Mouse (Mus musculus) CH12.LX (cell line): ENCODE data around the gene Atg16l1. TPM values are rescaled to one million over a fixed set of nuclear protein-coding genes. Genes with fewer than 3 reads are reported as not detected.

Experiments used
- DNase-seq: peaks from one replicate; pipeline ENCODE4 v3.0.0-alpha.2; 2013; ENCODE audit errors: extremely low read depth
- H3K27ac ChIP-seq: 2 replicates; pipeline ENCODE4 v1.5.1; 2012; ENCODE audit warnings: low read depth, mild to moderate bottlenecking, control low read depth, moderate library complexity; ENCODE audit not compliant: insufficient read depth
- H3K27me3 ChIP-seq: replicated peaks from 2 replicates; pipeline ENCODE3; 2012; ENCODE audit warnings: inconsistent platforms
- H3K36me3 ChIP-seq, 2 experiments: replicated peaks in 1 of 2; 2 replicates each; pipeline versions ENCODE3 to v1.6.1; 2012; ENCODE audit warnings: inconsistent platforms in 1 of 2, low read length in 1 of 2, mild to moderate bottlenecking in 1 of 2, mixed read lengths in 1 of 2, moderate library complexity in 1 of 2; ENCODE audit not compliant: control insufficient read depth in 1 of 2, insufficient read depth in 1 of 2
- H3K4me1 ChIP-seq, 2 experiments: 2 replicates each; pipeline ENCODE4 v1.6.1; 2012; ENCODE audit warnings: inconsistent platforms in 1 of 2, moderate library complexity in 1 of 2; ENCODE audit not compliant: insufficient read depth in 2 of 2, control insufficient read depth in 1 of 2
- H3K4me2 ChIP-seq: 2 replicates; pipeline ENCODE4 v1.6.1; 2012; ENCODE audit warnings: low read depth, mild to moderate bottlenecking, control low read depth; ENCODE audit not compliant: poor library complexity, insufficient read depth, severe bottlenecking
- H3K4me3 ChIP-seq, 3 experiments: fragments of 150-350 bp in 1 of 3; sonication (generic) in 1 of 3; replicated peaks in 1 of 3; 2 replicates each; pipeline versions ENCODE3 to v1.5.1; 2011 to 2012; ENCODE audit warnings: low read depth in 2 of 3, low read length in 2 of 3, mild to moderate bottlenecking in 2 of 3, moderate library complexity in 2 of 3, control low read depth in 1 of 3, improper control_type of control experiment in 1 of 3, inconsistent platforms in 1 of 3, mixed read lengths in 1 of 3; ENCODE audit not compliant: poor library complexity in 1 of 3
- H3K79me2 ChIP-seq: replicated peaks from 2 replicates; pipeline ENCODE4 v1.6.1; 2012; ENCODE audit warnings: mild to moderate bottlenecking, moderate library complexity; ENCODE audit not compliant: control insufficient read depth, poor library complexity, insufficient read depth, severe bottlenecking; ENCODE audit errors: extremely low read depth
- H3K9ac ChIP-seq: 2 replicates; pipeline ENCODE4 v1.6.1; 2012; ENCODE audit warnings: low read depth, mild to moderate bottlenecking, control low read depth, moderate library complexity; ENCODE audit not compliant: insufficient read depth
- H3K9me3 ChIP-seq: replicated peaks from 2 replicates; pipeline ENCODE3; 2012; ENCODE audit warnings: low read length, inconsistent platforms, mixed read lengths
- BHLHE40 ChIP-seq: IDR thresholded peaks from 2 replicates; pipeline ENCODE4 v1.6.1; 2011; ENCODE audit warnings: mild to moderate bottlenecking, low read depth, low read length, improper control_type of control experiment
- CHD2 ChIP-seq: IDR thresholded peaks from 2 replicates; pipeline ENCODE4 v1.6.1; 2011; ENCODE audit warnings: low read length, improper control_type of control experiment
- EP300 ChIP-seq: IDR thresholded peaks from 2 replicates; pipeline ENCODE4 v1.6.1; 2011; ENCODE audit warnings: low read length, improper control_type of control experiment
- ETS1 ChIP-seq: conservative IDR thresholded peaks from 2 replicates; pipeline ENCODE4 v1.6.1; 2012; ENCODE audit warnings: low read depth, mild to moderate bottlenecking, inconsistent platforms, low read length, improper control_type of control experiment, moderate library complexity
- GABPA ChIP-seq: IDR thresholded peaks from 2 replicates; pipeline ENCODE4 v1.6.1; 2012; ENCODE audit warnings: low read depth, low read length, improper control_type of control experiment, inconsistent platforms; ENCODE audit not compliant: insufficient replicate concordance
- HCFC1 ChIP-seq: IDR thresholded peaks from 2 replicates; pipeline ENCODE4 v1.6.1; 2012; ENCODE audit warnings: low read depth, mild to moderate bottlenecking, inconsistent platforms, low read length, improper control_type of control experiment
- MAFK ChIP-seq: IDR thresholded peaks from 2 replicates; pipeline ENCODE4 v1.6.1; 2011; ENCODE audit warnings: low read length, improper control_type of control experiment; ENCODE audit not compliant: insufficient replicate concordance
- MAX ChIP-seq: IDR thresholded peaks from 2 replicates; pipeline ENCODE4 v1.6.1; 2011; ENCODE audit warnings: low read length, improper control_type of control experiment
- MAZ ChIP-seq: IDR thresholded peaks from 2 replicates; pipeline ENCODE4 v1.6.1; 2012; ENCODE audit warnings: low read depth, mild to moderate bottlenecking, inconsistent platforms, low read length, improper control_type of control experiment, moderate library complexity
- MEF2A ChIP-seq: IDR thresholded peaks from 2 replicates; pipeline ENCODE4 v1.6.1; 2014; ENCODE audit warnings: low read depth, mild to moderate bottlenecking, inconsistent platforms, low read length, improper control_type of control experiment, borderline replicate concordance
- MXI1 ChIP-seq: IDR thresholded peaks from 2 replicates; pipeline ENCODE4 v1.6.1; 2011; ENCODE audit warnings: mild to moderate bottlenecking, low read depth, low read length, improper control_type of control experiment
- POLR2AphosphoS2 ChIP-seq: IDR thresholded peaks from 2 replicates; pipeline ENCODE4 v1.6.1; 2011; ENCODE audit warnings: low read depth, low read length, improper control_type of control experiment
- USF1 ChIP-seq: IDR thresholded peaks from 2 replicates; pipeline ENCODE4 v1.6.1; 2014; ENCODE audit warnings: low read depth, mild to moderate bottlenecking, inconsistent platforms, low read length, improper control_type of control experiment
- USF2 ChIP-seq: conservative IDR thresholded peaks from 2 replicates; pipeline ENCODE4 v1.6.1; 2011; ENCODE audit warnings: low read depth, low read length, improper control_type of control experiment
- ZC3H11A ChIP-seq: IDR thresholded peaks from 2 replicates; pipeline ENCODE4 v1.6.1; 2012; ENCODE audit warnings: low read depth, mild to moderate bottlenecking, inconsistent platforms, low read length, improper control_type of control experiment
- dilution Hi-C: fragments of 300-500 bp; cut with MboI; formaldehyde crosslinking; loops from 2 replicates; pipeline ENCODE4 v1.14.3; 2020; ENCODE audit warnings: low sequenced_read_pairs; ENCODE audit not compliant: extremely low pct_unique_long_range_greater_than_20kb, extremely low pct_ligation_motif_present
- in situ Hi-C: fragments of 300-500 bp; cut with MboI; formaldehyde crosslinking; loops from 3 replicates; pipeline ENCODE4 v1.14.3; 2019; ENCODE audit warnings: low sequenced_read_pairs, low pct_ligation_motif_present, low pct_unique_long_range_greater_than_20kb, mixed read lengths
- polyA plus RNA-seq: library from polyadenylated mRNA; unstranded; fragments of >175 nt; gene quantifications from 2 replicates; pipeline ENCODE4 v1.2.1, GENCODE M21; 2012; ENCODE audit warnings: low read depth; ENCODE audit not compliant: insufficient read length
- total RNA-seq, 2 experiments: library from RNA; depleted of rRNA; stranded (reverse); fragments of 300-350 nt in 1 of 2; fragments of >200 nt in 1 of 2; gene quantifications; 2 replicates each; pipeline ENCODE4 v1.2.3; 2012 to 2014

Gene Atg16l1
- total and polyA plus RNA-seq, 3 experiments: 19.9 to 21.6 (median 19.9) TPM

DNA sequence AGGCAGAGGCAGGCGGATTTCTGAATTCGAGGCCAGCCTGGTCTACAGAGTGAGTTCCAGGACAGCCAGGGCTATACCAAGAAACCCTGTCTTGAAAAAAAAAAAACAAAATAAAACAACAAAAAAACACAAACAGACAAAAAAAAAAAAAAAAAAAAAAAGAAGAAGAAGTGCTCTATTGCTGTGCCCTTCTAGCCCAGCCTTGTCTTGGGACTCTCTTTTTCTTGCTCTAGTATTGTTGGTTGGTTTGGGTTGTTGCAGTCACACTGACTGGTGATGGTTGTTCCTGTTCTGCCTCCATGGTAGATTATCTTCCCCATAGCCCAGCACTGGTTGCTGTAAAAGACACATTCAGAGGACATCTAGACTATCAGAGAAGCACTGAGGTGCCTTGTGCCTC lies 13.6 kb downstream of the Atg16l1 start:
- peaks cover 3 to 8% of the 10 kb centered on the region in 2 experiments; a peak in 3 of 4 replicates for H3K4me1 ChIP-seq
- in situ Hi-C loops (loop anchor here (10.0 kb wide), 1 partner anchor 156 kb away; no protein-coding TSS in a partner anchor), dilution Hi-C loops (no loop called here)
- H3K36me3 ChIP-seq: peaks cover 69 to 93% of the 10 kb centered on the region in 2 experiments
- no peak for DNase-seq
- H3K4me3 ChIP-seq: no peak overlapping the region
- TF ChIP-seq ZC3H11A: no peak
- TF ChIP-seq MAFK: no peak
- no peak for TF ChIP-seq MAX
- no peak for TF ChIP-seq EP300
- no peak for TF ChIP-seq HCFC1
- no peak for TF ChIP-seq MXI1
- TF ChIP-seq ETS1: no peak
- TF ChIP-seq USF2: no peak
- TF ChIP-seq CHD2: no peak
- TF ChIP-seq USF1: no peak
- TF ChIP-seq MEF2A: no peak
- peaks cover 3% of the 10 kb centered on the region for H3K9me3 ChIP-seq
- no peak overlapping the region for H3K4me2 ChIP-seq
- H3K9ac ChIP-seq: no peak overlapping the region
- H3K79me2 ChIP-seq: no peaks in the 10 kb centered on the region
- no peaks in the 10 kb centered on the region for H3K27me3 ChIP-seq
- no peak overlapping the region for H3K27ac ChIP-seq

DNA sequence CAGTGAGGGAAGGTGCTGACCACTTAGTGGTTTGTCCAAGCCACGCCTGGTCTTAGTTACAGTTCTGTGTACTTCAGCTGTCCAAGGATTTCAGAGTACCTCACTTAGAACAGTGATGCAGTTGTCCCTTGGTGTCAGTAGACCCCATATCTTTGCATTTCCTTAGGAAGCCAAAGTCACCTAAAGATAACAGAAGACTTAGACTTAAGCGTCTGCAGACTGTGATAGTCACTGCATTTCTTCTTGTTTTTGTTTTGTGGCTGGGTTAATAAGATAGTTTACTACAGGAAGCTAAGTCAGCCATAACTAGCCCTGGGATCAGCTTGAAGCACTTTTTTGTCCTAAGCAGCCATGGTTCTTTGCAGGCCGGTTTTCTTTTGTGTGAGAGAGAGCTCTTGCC lies 14.8 kb downstream of the Atg16l1 start:
- Histone ChIP-seq H3K4me1 (peaks cover 3 to 5% of the 10 kb centered on the region in 2 experiments; a peak in 3 of 4 replicates), H3K27me3 (no peaks in the 10 kb centered on the region), H3K27ac (no peak overlapping the region), H3K4me2 (no peak overlapping the region), H3K36me3 (peaks cover 71 to 93% of the 10 kb centered on the region in 2 experiments), H3K9ac (no peak overlapping the region), H3K9me3 (peaks cover 3% of the 10 kb centered on the region), H3K79me2 (no peaks in the 10 kb centered on the region)
- DNase-seq: no peak
- in situ Hi-C loops (no loop called here), dilution Hi-C loops (no loop called here)
- TF ChIP-seq POLR2AphosphoS2 (no peak), USF2 (no peak), MAX (no peak), GABPA (no peak), BHLHE40 (no peak), MAZ (no peak), MXI1 (no peak)
- TF ChIP-seq, all 38 proteins: peak for 0
- no peak overlapping the region for H3K4me3 ChIP-seq
